Mouse (Mus musculus): ENCODE data around the gene A4galt. TPM values are rescaled to one million over a fixed set of nuclear protein-coding genes. Genes with fewer than 3 reads are reported as not detected.

A4galt gene
- polyA plus RNA-seq, 1 experiment from 2014 or later = 0.75 TPM

Other genes starting within 250 kb of the A4galt start
- gene Nfam1, start 218.5 kb downstream of the A4galt start, polyA plus RNA-seq (2016; fragmentation: Nextera tagmentation; extraction: Ambion mirVana) = 4.3 and 4.6 TPM in 2 replicates
- gene Serhl, start 162.3 kb downstream of the A4galt start, polyA plus RNA-seq (2016; fragmentation: Nextera tagmentation; extraction: Ambion mirVana) = 54.2 and 56.0 TPM in 2 replicates
- gene Rrp7a, start 129.0 kb downstream of the A4galt start, polyA plus RNA-seq (2016; fragmentation: Nextera tagmentation; extraction: Ambion mirVana) = 88.1 and 91.4 TPM in 2 replicates
- gene Poldip3, start 102.4 kb downstream of the A4galt start, polyA plus RNA-seq (2016; fragmentation: Nextera tagmentation; extraction: Ambion mirVana) = 189 and 190 TPM in 2 replicates
- gene Cyb5r3, start 79.2 kb downstream of the A4galt start, polyA plus RNA-seq (2016; fragmentation: Nextera tagmentation; extraction: Ambion mirVana) = 218 and 255 TPM in 2 replicates
- 29.2 and 32.8 TPM in 2 replicates for gene Arfgap3, start 98.5 kb upstream of the A4galt start, polyA plus RNA-seq (2016; fragmentation: Nextera tagmentation; extraction: Ambion mirVana)
- 55.6 TPM in 2 replicates for gene Pacsin2, start 212.8 kb upstream of the A4galt start, polyA plus RNA-seq (2016; fragmentation: Nextera tagmentation; extraction: Ambion mirVana)

All from midbrain, embryonic 10.5 days (tissue).